Mouse (Mus musculus) lung, embryonic 16.5 days (tissue): ENCODE results near the gene Kif3b. TPM values are rescaled to one million over a fixed set of nuclear protein-coding genes. Genes with fewer than 3 reads are reported as not detected.

Source experiments
- ATAC-seq: fragments of 200-750 bp; cut with Nextera tagmentation; 2 replicates; pipeline ENCODE4 v1.8.0; 2017; ENCODE audit warnings: low read depth, mild to moderate bottlenecking, moderate library complexity
- H3K27ac ChIP-seq: fragments of 300-500 bp; sonication (generic); 2 replicates; pipeline ENCODE4 v1.5.1; 2014; ENCODE audit warnings: mild to moderate bottlenecking, control low read depth, low read length
- H3K27me3 ChIP-seq: fragments of 300-500 bp; sonication (generic); 2 replicates; pipeline ENCODE4 v1.6.1; 2014; ENCODE audit warnings: low read depth, low read length, mixed read lengths; ENCODE audit not compliant: control insufficient read depth, insufficient read depth
- H3K36me3 ChIP-seq: fragments of 300-500 bp; sonication (generic); 2 replicates; pipeline ENCODE4 v1.6.1; 2014; ENCODE audit warnings: low read length; ENCODE audit not compliant: control insufficient read depth, insufficient read depth
- H3K4me1 ChIP-seq: fragments of 300-500 bp; sonication (generic); replicated peaks from 2 replicates; pipeline ENCODE4 v1.6.1; 2014; ENCODE audit warnings: low read length, mixed read lengths; ENCODE audit not compliant: control insufficient read depth, insufficient read depth
- H3K4me2 ChIP-seq: fragments of 300-500 bp; sonication (generic); 2 replicates; pipeline ENCODE4 v1.6.1; 2014; ENCODE audit warnings: low read depth, low read length, control low read depth
- H3K4me3 ChIP-seq: fragments of 300-500 bp; sonication (generic); 2 replicates; pipeline ENCODE4 v1.5.1; 2014; ENCODE audit warnings: mild to moderate bottlenecking, low read length, control low read depth
- H3K9ac ChIP-seq: fragments of 300-500 bp; sonication (generic); 2 replicates; pipeline ENCODE4 v1.6.1; 2014; ENCODE audit warnings: low read length, control low read depth
- H3K9me3 ChIP-seq: fragments of 300-500 bp; sonication (generic); 2 replicates; pipeline ENCODE4 v1.6.1; 2016; ENCODE audit warnings: low read length; ENCODE audit not compliant: control insufficient read depth
- WGBS: fragments of 180-500 bp; shearing (Covaris S2); extraction: QIAGEN DNeasy Blood & Tissue Kit; methylation state at CpG from one replicate; pipeline ENCODE4 v1.1.7; 2014; 5-methylcytosine and 5-hydroxymethylcytosine counted together
- polyA plus RNA-seq: library from polyadenylated mRNA; unstranded; fragments of >200 nt; fragmentation: Nextera tagmentation; extraction: Ambion mirVana; gene quantifications from 2 replicates; pipeline ENCODE4 v1.2.1, GENCODE M21; 2015

Gene Kif3b
- 7.1 TPM in 2 replicates for polyA plus RNA-seq

DNA sequence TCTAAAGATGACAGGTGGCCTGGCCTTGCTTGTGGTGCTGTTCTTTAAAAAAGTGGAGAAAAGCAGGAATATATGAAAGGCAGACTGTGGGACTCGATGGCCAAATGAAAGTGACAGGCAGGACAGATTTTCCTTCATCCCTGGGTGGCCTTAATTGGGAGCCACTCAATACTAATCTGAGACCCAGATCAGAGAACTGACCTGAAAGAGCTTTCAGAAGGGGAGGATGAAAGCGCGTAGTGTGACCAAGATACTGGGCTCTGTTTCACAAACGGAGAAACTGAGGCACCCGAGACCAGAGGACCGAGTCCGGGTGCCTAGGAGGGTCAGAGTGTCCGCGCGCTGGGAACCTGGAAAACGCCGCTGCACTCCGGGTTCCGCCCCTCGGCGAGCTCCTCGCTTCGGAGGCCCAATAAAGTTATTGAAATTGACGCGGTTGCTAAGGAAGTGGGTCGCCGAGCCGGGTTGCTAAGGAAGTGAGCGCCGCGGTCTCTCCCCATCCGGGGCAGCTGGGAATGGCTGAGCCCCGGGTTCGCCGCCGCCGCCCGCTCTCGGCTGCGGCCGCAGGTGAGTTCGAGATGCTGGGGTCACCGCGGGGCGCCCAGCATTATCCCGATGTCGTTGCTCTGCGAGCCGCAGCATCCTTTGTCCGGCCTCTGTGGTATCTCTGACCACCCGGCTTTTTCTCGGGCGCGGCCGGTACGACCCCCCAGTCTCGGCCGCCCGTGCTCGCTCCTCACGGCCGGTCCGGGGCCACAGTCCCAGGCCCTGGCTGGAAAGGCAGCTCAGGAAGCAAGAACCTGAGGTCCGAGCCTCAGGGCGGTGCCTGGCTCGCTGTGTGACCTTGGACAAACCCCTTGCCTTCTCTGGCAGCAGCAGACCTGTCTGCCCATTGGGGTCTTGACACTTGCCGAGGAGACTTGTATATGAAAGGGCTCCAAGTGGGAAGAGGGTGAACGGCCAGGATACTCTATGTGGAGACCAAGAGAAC, at the start of gene Kif3b:
Gene Kif3b, plus strand, starts transcription at position 476 of the 991 bp plus-strand sequence.
- peak within 1 kb of the TSS; percentile 89 for H3K9ac ChIP-seq
- H3K27ac ChIP-seq = no peak within 1 kb of the TSS
- WGBS = under 1% methylated on average over 63 of the region's 63 CpGs
- H3K4me3 ChIP-seq = peak within 1 kb of the TSS; percentile 93
- peak; percentile 96 for ATAC-seq
- H3K27me3 ChIP-seq = no peaks in the 10 kb centered on the region
- H3K4me1 ChIP-seq = peaks cover 12% of the 10 kb centered on the region
- H3K36me3 ChIP-seq = no peaks in the 10 kb centered on the region
- peak within 1 kb of the TSS; percentile 89 for H3K4me2 ChIP-seq
- no peaks in the 10 kb centered on the region for H3K9me3 ChIP-seq

DNA sequence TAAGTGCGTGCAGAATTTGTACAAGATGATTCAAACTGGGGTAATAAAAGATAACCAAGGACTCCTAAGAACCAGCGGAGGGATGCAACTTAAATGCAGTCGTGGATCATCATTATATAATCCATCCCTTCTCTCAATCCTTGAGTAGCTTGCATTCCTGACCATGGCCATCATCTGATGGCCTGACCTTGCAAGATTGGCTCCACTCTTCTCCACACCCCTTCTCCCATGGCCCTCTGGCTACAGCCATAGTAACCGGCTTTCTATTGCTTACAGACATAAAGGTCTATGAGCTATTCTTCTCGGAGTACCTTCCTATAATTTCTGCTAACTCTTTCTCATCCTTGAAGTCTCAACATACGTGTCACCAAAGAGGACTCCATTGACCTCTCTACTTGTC, 49.1 kb upstream of the Kif3b start:
- H3K27ac ChIP-seq = no peak overlapping the region
- H3K4me1 ChIP-seq = peaks cover 28% of the 10 kb centered on the region
- no peaks in the 10 kb centered on the region for H3K9me3 ChIP-seq
- WGBS = 53% methylated on average over 6 of the region's 6 CpGs
- peak overlapping the region; percentile 95 for H3K4me3 ChIP-seq
- H3K4me2 ChIP-seq = peak overlapping the region; percentile 45
- peaks cover 2% of the 10 kb centered on the region; the same call in 1 of the 2 replicates for H3K36me3 ChIP-seq
- ATAC-seq = no peak
- no peaks in the 10 kb centered on the region for H3K27me3 ChIP-seq
- H3K9ac ChIP-seq = peak overlapping the region; percentile 98

DNA sequence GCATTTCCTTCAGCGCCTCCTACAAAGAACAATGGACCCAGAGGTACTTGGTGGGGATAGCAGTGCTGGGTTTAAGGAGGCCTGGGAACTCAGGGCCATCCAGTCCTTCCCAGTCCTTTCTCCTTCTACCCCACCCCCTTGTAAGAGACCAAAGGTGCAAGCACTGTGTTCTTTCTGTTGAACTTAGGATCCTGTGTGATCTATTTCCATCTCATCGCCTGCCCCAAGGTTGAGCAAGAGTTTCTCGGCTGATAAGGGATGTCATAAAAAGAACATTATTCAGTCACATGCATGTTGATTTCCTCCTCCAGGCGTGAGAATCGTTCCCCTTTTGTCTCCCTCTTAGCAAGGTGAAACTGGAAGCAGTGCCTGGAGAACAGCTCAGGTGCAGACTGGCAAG, 41.5 kb upstream of the Kif3b start:
- H3K36me3 ChIP-seq = peaks cover 17% of the 10 kb centered on the region
- ATAC-seq = no peak
- no peak overlapping the region for H3K27ac ChIP-seq
- no peaks in the 10 kb centered on the region for H3K4me1 ChIP-seq
- H3K9me3 ChIP-seq = no peaks in the 10 kb centered on the region
- H3K4me3 ChIP-seq = no peak overlapping the region
- H3K27me3 ChIP-seq = no peaks in the 10 kb centered on the region
- 87% methylated on average over 5 of the region's 5 CpGs for WGBS
- no peak overlapping the region for H3K9ac ChIP-seq
- H3K4me2 ChIP-seq = no peak overlapping the region

DNA sequence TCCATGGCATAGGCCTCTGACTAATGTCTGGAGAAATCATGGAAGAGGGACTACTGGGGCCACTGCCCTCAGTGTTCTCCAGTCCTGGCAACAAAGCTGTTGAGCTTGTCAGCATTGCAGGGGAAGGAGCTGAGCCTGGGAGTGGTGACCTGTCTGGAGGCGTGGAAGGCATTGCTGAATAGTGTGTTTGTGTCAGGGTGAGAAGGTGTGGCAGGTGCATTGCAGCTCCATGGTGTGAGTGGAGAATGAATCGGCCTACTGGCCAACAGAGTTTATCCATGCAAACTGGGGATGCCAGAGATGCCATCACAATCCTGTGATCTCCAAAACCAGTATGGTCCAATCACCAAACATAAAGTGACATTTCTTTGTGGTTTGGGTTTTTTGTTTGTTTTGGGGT, 34.6 kb upstream of the Kif3b start:
- peaks cover 13% of the 10 kb centered on the region for H3K36me3 ChIP-seq
- no peaks in the 10 kb centered on the region for H3K27me3 ChIP-seq
- no peak overlapping the region for H3K4me3 ChIP-seq
- H3K4me1 ChIP-seq = peaks cover 6% of the 10 kb centered on the region; the same call in 1 of the 2 replicates
- H3K9me3 ChIP-seq = no peaks in the 10 kb centered on the region
- H3K9ac ChIP-seq = no peak overlapping the region
- 84% methylated on average over 2 of the region's 2 CpGs for WGBS
- no peak overlapping the region for H3K4me2 ChIP-seq
- no peak for ATAC-seq
- H3K27ac ChIP-seq = no peak overlapping the region

DNA sequence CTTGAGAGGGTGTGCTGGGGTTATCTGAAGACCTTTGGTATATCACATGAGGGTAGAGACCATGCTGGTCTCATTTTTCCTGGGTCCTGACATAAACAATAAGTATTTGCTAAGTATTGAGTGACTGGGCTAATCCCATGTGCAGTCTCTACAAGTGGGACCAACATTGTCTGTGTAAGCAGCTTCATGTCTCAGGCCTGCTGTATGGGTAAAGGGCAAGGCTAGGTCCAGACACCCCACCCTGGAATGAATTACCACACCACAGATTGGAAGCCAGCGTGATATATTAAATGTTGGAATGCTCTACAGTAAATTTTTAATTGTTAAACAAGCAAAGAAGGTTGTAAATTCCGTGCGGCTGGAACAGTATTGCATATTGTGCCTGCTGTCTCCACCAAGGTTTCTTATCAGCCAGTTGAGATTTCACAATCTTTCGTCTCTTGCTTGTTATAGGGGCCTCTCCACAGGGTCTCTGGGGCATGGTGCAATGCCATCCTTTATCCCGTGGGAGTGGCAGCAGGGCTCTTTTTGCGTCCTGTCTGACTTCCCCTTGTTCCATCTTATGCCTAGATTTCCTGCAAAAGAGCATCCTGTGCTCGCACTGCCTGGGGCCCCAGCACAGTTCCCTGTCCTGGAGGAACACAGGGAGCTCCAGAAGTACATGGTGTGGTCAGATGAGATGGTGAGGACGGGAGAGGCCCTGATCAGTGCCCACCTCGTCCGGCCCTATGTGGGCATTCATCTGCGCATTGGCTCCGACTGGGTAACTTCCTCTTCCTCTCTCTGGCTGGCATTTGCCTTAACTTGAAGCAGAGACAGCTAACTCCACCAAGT, 32.0 kb upstream of the Kif3b start:
- Histone ChIP-seq H3K4me1 (peaks cover 6% of the 10 kb centered on the region; the same call in 1 of the 2 replicates), H3K4me3 (no peak overlapping the region), H3K27ac (0 out of 2 replicates have a peak overlapping the region, but pooled peaks have one; percentile 2), H3K9me3 (no peaks in the 10 kb centered on the region), H3K9ac (no peak overlapping the region), H3K4me2 (no peak overlapping the region), H3K36me3 (peaks cover 16% of the 10 kb centered on the region), H3K27me3 (no peaks in the 10 kb centered on the region)
- WGBS = 54% methylated on average over 12 of the region's 12 CpGs
- peak; percentile 61; the same call in 1 of the 2 replicates for ATAC-seq

DNA sequence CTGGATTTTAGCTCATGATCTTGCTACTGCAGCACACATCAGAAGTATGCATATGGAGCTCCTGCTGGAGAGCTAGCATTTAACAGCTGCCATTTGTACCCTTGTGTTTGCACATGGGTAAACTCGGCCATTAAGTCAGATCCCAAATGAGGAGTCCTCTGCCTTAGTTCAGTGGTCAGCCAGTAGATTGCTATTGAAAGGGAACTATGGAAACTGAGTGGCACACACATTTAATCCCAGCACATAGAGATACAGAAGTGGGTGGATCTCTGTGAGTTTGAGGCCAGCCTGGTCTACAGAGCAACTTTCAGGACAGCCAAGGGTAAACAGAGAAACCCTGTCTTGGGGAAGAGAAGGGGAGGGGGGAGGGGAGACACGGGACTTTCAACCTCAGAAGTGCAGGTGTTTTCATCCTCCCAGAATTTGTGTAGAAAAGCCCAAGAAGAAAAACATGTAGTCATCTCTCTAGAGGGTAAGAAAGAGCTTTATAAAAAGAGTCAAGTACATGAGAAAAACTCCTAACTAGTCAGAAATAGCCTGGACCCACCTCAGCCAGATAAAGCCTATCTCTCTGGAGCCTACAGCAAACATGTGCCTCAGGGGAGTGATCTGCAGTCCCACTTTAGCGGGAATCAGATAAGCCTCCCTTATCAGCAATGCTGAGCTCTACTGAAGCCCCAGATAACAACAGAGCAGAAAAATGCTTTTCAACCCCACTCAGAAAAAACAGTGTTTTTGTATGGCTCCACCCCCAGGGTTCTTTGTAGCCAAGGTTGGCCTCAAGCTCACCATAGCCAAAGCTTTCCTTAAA, 31.1 kb upstream of the Kif3b start:
- Histone ChIP-seq H3K4me1 (peaks cover 6% of the 10 kb centered on the region; the same call in 1 of the 2 replicates), H3K9me3 (no peaks in the 10 kb centered on the region), H3K4me3 (no peak overlapping the region), H3K4me2 (no peak overlapping the region), H3K27me3 (no peaks in the 10 kb centered on the region), H3K36me3 (peaks cover 14% of the 10 kb centered on the region), H3K9ac (no peak overlapping the region), H3K27ac (0 out of 2 replicates have a peak overlapping the region, but pooled peaks have one; percentile 13)
- ATAC-seq = no peak
- 29% methylated on average over 3 of the region's 3 CpGs for WGBS

DNA sequence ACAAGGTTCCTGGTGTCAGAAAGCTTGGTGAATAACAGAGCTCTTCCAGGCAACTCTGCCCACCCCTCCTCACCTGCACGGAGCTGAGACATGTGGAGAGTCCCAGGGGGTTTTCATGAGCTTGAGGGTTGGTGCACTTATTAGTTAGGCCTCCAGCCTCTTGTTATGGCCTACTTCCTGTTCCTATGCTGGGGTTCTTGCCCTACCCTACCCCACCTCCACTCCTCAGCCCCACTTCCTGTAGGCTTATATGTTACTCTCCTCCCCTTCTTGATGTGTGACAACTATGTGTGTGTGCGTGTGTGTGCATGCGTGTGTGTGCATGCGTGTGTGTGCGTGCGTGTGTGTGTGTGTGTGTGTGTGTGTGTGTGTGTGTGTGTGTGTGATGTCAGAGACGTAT, 28.2 kb upstream of the Kif3b start:
- H3K4me3 ChIP-seq = no peak overlapping the region
- H3K27me3 ChIP-seq = no peaks in the 10 kb centered on the region
- peaks cover 32% of the 10 kb centered on the region for H3K36me3 ChIP-seq
- peaks cover 6% of the 10 kb centered on the region; the same call in 1 of the 2 replicates for H3K4me1 ChIP-seq
- WGBS = 84% methylated on average over 6 of the region's 7 CpGs
- no peak overlapping the region for H3K9ac ChIP-seq
- no peak for ATAC-seq
- H3K9me3 ChIP-seq = no peaks in the 10 kb centered on the region
- no peak overlapping the region for H3K4me2 ChIP-seq
- no peak overlapping the region for H3K27ac ChIP-seq

DNA sequence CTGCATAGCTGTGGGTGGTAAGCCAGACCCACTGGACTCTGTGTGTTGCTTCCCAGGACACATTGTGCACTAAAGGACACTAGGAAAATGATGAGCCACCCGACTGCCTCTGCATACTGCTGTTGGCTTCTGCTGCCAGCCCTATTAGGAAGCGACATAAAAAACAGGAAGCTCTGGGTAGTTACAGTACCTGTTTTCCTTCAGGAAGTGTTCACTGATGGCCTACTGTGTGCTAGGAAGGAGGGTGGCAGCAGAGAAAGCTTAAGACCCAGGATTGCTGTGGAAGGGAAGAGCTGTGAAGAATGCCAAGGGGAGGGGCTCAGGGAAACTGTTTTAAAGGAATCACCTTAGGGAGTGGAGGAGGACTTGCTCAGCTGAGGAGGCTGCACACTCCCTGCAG, 23.9 kb upstream of the Kif3b start:
- Histone ChIP-seq H3K4me3 (no peak overlapping the region), H3K9me3 (no peaks in the 10 kb centered on the region), H3K27ac (no peak overlapping the region), H3K36me3 (peaks cover 26% of the 10 kb centered on the region), H3K4me2 (no peak overlapping the region), H3K4me1 (peaks cover 5% of the 10 kb centered on the region), H3K9ac (no peak overlapping the region), H3K27me3 (no peaks in the 10 kb centered on the region)
- WGBS = 72% methylated on average over 2 of the region's 2 CpGs
- ATAC-seq = no peak
